In the genomic region with DNA sequence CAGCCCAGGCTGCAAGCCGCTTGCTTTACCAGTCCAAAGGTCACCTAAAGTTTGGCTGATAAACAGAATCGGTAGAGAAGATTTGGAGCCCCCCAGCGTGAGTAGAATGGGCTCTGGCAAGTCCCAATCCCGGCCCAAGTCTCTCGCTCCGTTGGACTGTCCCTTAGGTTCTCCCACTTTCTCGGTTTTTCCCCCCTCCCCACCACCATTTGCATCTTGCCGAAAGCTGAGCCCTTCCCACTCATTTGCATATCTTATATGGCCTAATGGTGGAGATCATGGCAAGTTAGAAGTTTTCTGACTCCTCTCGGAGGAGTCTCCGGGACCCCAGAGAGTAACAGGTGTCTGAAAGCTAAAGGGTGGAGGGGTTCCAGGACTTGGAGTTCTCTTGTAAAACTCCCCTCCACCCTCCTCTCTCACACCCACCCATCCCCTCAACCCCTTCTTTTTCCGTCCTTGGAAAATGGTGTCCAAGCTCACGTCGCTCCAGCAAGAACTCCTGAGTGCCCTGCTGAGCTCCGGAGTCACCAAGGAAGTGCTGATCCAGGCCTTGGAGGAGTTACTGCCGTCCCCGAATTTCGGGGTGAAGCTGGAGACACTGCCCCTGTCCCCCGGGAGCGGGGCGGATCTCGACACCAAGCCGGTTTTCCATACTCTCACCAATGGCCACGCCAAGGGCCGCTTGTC, we compare ENCODE assay signal across 9 mouse cellular contexts. TPM values are rescaled to one million over a fixed set of nuclear protein-coding genes. Genes with fewer than 3 reads are reported as not detected.
DNase-seq lines count a peak whose midpoint lies in the region; ATAC-seq and TF ChIP-seq lines count a peak whose summit lies in the region.
"Had no signal": no experiment of that assay in that cellular context is flagged by ENCODE, and none has a peak within 500 bp of the region (broad histone marks: within the 10 kb centered on the region; RNA-seq: fewer than 3 reads in every experiment).

No protein-coding gene starts in this region.

- no peak overlapping the region for H3K9ac ChIP-seq in hindbrain, embryonic 11.5 days (ENCODE audit: low read depth, low read length)
- H3K9ac ChIP-seq in hindbrain, embryonic 14.5 days: no peak overlapping the region
- no peak overlapping the region for H3K9ac ChIP-seq in hindbrain, embryonic 13.5 days
- peak overlapping the region; percentile 73 for H3K9ac ChIP-seq in liver, adult 2 months (ENCODE audit: low read depth, low read length)
- H3K9ac ChIP-seq: neural tube, embryonic 13.5 days had no signal

- H3K36me3 ChIP-seq in hindbrain, embryonic 11.5 days (ENCODE audit: control insufficient read depth, insufficient read depth, low read length): no peaks in the 10 kb centered on the region
- no peaks in the 10 kb centered on the region for H3K36me3 ChIP-seq in hindbrain, embryonic 14.5 days (replicated peaks; ENCODE audit: control insufficient read depth, insufficient read depth)
- no peaks in the 10 kb centered on the region for H3K36me3 ChIP-seq in hindbrain, embryonic 13.5 days
- no peaks in the 10 kb centered on the region; the same call in 1 of the 2 replicates for H3K36me3 ChIP-seq in liver, adult 2 months (ENCODE audit: control insufficient read depth, insufficient read depth, low read length)
- H3K36me3 ChIP-seq in splenic B cell, adult 2 months (ENCODE audit: control insufficient read depth, insufficient read depth, low read length, poor library complexity, severe bottlenecking): no peaks in the 10 kb centered on the region
- H3K36me3 ChIP-seq: neural tube, embryonic 13.5 days had no signal

- H3K9me3 ChIP-seq in hindbrain, embryonic 11.5 days (ENCODE audit: control insufficient read depth, low read length): no peaks in the 10 kb centered on the region
- no peaks in the 10 kb centered on the region for H3K9me3 ChIP-seq in hindbrain, embryonic 14.5 days (ENCODE audit: control insufficient read depth, low read length)
- no peaks in the 10 kb centered on the region for H3K9me3 ChIP-seq in hindbrain, embryonic 13.5 days
- H3K9me3 ChIP-seq: neural tube, embryonic 13.5 days had no signal

- TF ChIP-seq POLR2A in liver, adult 2 months (IDR thresholded peaks at IDR 0.05; ENCODE audit: extremely low read depth, insufficient read depth, low read length): 0 out of 2 replicates have a peak, but pooled peaks have one; percentile 13

- WGBS in hindbrain, embryonic 11.5 days: under 1% methylated on average over 24 of the region's 24 CpGs
- under 1% methylated on average over 24 of the region's 24 CpGs for WGBS in hindbrain, embryonic 14.5 days
- WGBS in hindbrain, embryonic 13.5 days: 1% methylated on average over 24 of the region's 24 CpGs
- 2% methylated on average over 24 of the region's 24 CpGs for WGBS in liver, adult 2 months

- no peak for TF ChIP-seq CTCF in liver, adult 2 months (IDR thresholded peaks at IDR 0.05; ENCODE audit: low read depth, low read length)
- TF ChIP-seq CTCF in left cerebral cortex, adult 2 months (IDR thresholded peaks at IDR 0.05): no peak

- H3K4me3 ChIP-seq in hindbrain, embryonic 11.5 days (ENCODE audit: low read depth, low read length): no peak overlapping the region
- H3K4me3 ChIP-seq in hindbrain, embryonic 14.5 days (replicated peaks; ENCODE audit: low read length): no peak overlapping the region
- H3K4me3 ChIP-seq in hindbrain, embryonic 13.5 days: no peak overlapping the region
- peak overlapping the region; percentile 77 for H3K4me3 ChIP-seq in liver, adult 2 months (ENCODE audit: insufficient read depth, low read depth, low read length)
- H3K4me3 ChIP-seq in left cerebral cortex, adult 2 months: no peak overlapping the region
- H3K4me3 ChIP-seq: neural tube, embryonic 13.5 days had no signal

- no peak overlapping the region for H3K27ac ChIP-seq in hindbrain, embryonic 11.5 days (ENCODE audit: low read depth, low read length)
- no peak overlapping the region for H3K27ac ChIP-seq in hindbrain, embryonic 14.5 days
- H3K27ac ChIP-seq in hindbrain, embryonic 13.5 days: no peak overlapping the region
- H3K27ac ChIP-seq in liver, adult 2 months (replicated peaks; ENCODE audit: insufficient read depth, low read depth, low read length): peak overlapping the region; percentile 98
- H3K27ac ChIP-seq in left cerebral cortex, adult 2 months: no peak overlapping the region
- H3K27ac ChIP-seq: neural tube, embryonic 13.5 days had no signal

- intact Hi-C loops in left cerebral cortex, adult 2 months (cut with DNase I): loop anchor here (5.0 kb wide), 1 partner anchor 1992 kb away; no protein-coding TSS in a partner anchor

- DNase-seq in hindbrain, embryonic 11.5 days (ENCODE audit: low spot score): peak; percentile 54
- DNase-seq in hindbrain, embryonic 14.5 days (ENCODE audit: low spot score): no peak
- DNase-seq in liver, adult 2 months (ENCODE audit: extremely low read depth, low read depth, low spot score): peak; percentile 73
- DNase-seq in splenic B cell, adult 2 months (ENCODE audit: low read depth, low spot score): peak; percentile 20
- no peak for DNase-seq in layer of hippocampus, postnatal 36 days
- no peak for DNase-seq in ovary, adult 18-20 months (ENCODE audit: low spot score)
- DNase-seq in left cerebral cortex, adult 2 months (ENCODE audit: extremely low spot score in 1 of 2, low spot score in 2 of 2): no peak

- H3K4me1 ChIP-seq in hindbrain, embryonic 11.5 days (replicated peaks; ENCODE audit: control insufficient read depth, insufficient read depth, low read length): peaks cover 6% of the 10 kb centered on the region
- peaks cover 4% of the 10 kb centered on the region; the same call in 1 of the 2 replicates for H3K4me1 ChIP-seq in hindbrain, embryonic 14.5 days (replicated peaks; ENCODE audit: control insufficient read depth, insufficient read depth, low read length)
- peaks cover 23% of the 10 kb centered on the region for H3K4me1 ChIP-seq in hindbrain, embryonic 13.5 days (replicated peaks)
- H3K4me1 ChIP-seq in liver, adult 2 months (ENCODE audit: control insufficient read depth, insufficient read depth, low read length): peaks cover 3% of the 10 kb centered on the region

- no peak for ATAC-seq in hindbrain, embryonic 11.5 days (ENCODE audit: low FRiP score)
- ATAC-seq in hindbrain, embryonic 14.5 days (ENCODE audit: low FRiP score): no peak
- no peak for ATAC-seq in hindbrain, embryonic 13.5 days (ENCODE audit: low FRiP score)

- peaks cover 1% of the 10 kb centered on the region for H3K79me2 ChIP-seq in liver, adult 2 months (ENCODE audit: control insufficient read depth, insufficient read depth, low read length)

- peaks cover 61% of the 10 kb centered on the region for H3K27me3 ChIP-seq in hindbrain, embryonic 11.5 days (ENCODE audit: control insufficient read depth, insufficient read depth, low read length)
- peaks cover 76% of the 10 kb centered on the region for H3K27me3 ChIP-seq in hindbrain, embryonic 14.5 days (ENCODE audit: control insufficient read depth, insufficient read depth, low read length)
- H3K27me3 ChIP-seq in hindbrain, embryonic 13.5 days: peaks cover 89% of the 10 kb centered on the region
- H3K27me3 ChIP-seq in liver, adult 2 months (ENCODE audit: control insufficient read depth, insufficient read depth, low read length): no peaks in the 10 kb centered on the region
- H3K27me3 ChIP-seq in splenic B cell, adult 2 months (ENCODE audit: control insufficient read depth, insufficient read depth, low read length, poor library complexity, severe bottlenecking): peaks cover 7% of the 10 kb centered on the region

- no peak overlapping the region for H3K4me2 ChIP-seq in hindbrain, embryonic 11.5 days (replicated peaks; ENCODE audit: low read depth, low read length)
- no peak overlapping the region for H3K4me2 ChIP-seq in hindbrain, embryonic 14.5 days (replicated peaks)
- peak overlapping the region; percentile 0; the same call in 1 of the 2 replicates for H3K4me2 ChIP-seq in hindbrain, embryonic 13.5 days
- H3K4me2 ChIP-seq: neural tube, embryonic 13.5 days had no signal

RNA-seq across cellular contexts. Expression of gene Hnf1b, which starts 0.9 kb away (rescaled TPM):
- 0.32 TPM in 1 of 2 replicates, not detected in the other for polyA plus RNA-seq in hindbrain, embryonic 11.5 days (2014; fragmentation: Nextera tagmentation; extraction: Ambion mirVana)
- 0.21 TPM in 1 of 2 replicates, not detected in the other for polyA plus RNA-seq in hindbrain, embryonic 14.5 days (2014; fragmentation: Nextera tagmentation; extraction: Ambion mirVana)
- 0.10 and 0.19 TPM in 2 replicates for polyA plus RNA-seq in hindbrain, embryonic 13.5 days (2015; fragmentation: Nextera tagmentation; extraction: Ambion mirVana)
- total RNA-seq in liver, adult 2 months (2014; rRNA removed): 2.2 and 2.4 TPM in 2 replicates
- 13.7 and 14.9 TPM in 2 replicates for polyA plus RNA-seq in liver, adult 2 months (2012; rRNA removed)
- total RNA-seq in layer of hippocampus, postnatal 36 days (2021): under 1 TPM in 1 of 2 experiments, not detected in 1; 0.52 TPM
- total RNA-seq in left cerebral cortex, adult 2 months (2021): under 1 TPM; 0.23 to 0.75 TPM

Comparison
In these comparisons a context has a peak if more than half of its experiments do, and no peak if none do; other contexts are left out.
1. DNase-seq: peak in hindbrain, embryonic 11.5 days (single experiment), liver, adult 2 months (single experiment) and splenic B cell, adult 2 months (single experiment); none in hindbrain, embryonic 14.5 days (single experiment), layer of hippocampus, postnatal 36 days (0 of 2), ovary, adult 18-20 months (single experiment) and left cerebral cortex, adult 2 months (0 of 2).
2. RNA of gene Hnf1b, which starts 0.9 kb away (polyA plus RNA-seq): 13.7 to 14.9 TPM in liver, adult 2 months; 0.32 TPM in hindbrain, embryonic 11.5 days, 0.21 TPM in hindbrain, embryonic 14.5 days and 0.10 to 0.19 TPM in hindbrain, embryonic 13.5 days; every median in the first group is over 10 times any median in the second.